Mouse (Mus musculus): ENCODE data around the gene Rab3b.

The Rab3b gene

DNA sequence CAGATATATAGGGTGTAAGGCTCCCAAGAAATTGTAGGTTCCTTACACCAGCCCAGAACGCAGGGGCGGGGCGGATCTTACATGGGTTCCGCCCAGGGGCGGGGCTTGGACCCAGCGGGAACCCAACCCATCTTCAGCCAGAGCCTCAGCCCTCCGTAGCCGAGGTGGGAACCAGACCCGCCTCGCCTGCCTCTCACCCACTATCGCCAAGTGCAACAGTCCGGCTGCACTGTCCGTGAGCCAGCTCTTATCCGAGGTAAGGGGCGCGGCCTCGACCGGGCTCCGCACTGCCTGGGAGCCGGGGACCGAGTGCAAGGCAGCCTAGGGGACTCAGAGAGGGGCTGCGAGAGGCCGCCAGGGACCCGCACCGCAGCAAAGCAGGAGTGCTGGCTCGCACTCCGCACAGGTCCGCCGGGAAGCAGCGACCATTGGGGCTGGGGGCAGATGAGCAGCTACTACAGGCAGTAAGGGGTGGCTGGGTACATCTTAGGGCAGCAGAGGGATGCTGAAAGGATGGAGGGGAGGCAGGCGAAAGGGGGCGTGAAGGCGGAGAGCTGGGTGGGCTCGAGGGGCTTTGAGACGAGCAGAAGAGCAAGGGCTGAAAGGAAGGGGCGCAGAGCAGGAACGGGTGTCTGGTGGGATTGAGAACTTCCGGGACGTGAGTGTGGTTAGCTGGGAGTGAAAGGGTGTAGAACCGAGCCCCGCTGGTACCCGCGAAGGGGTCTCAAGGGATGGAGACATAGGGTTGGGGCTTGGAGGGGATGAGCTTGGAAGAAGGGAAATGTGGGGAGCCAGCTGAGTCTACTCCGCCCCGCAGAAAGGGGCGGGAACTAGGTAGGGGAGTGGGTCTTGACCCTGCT is at the start of gene Rab3b:
TSS of gene Rab3b (plus strand) at position 101 of the 860 bp plus-strand sequence.
- CTCF ChIA-PET: no interaction called here

DNA sequence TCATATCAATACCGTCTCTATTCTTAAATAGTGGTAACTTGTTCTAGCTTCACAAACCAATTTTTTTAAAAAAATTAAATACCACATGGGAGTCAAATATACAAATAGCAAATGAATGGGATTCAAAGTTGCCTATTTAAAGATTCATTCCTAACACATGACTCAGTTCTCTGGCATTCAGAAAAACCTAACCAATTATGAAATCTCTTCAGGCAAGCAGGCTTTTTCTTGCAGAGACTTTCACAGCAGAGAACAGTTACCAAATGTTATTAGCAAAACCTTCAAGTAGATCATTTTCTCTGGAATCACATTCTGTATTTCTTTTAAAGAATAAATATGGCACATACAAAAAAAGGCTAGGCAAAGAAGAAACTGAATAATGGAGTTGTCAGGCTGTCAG is 48.2 kb upstream of the Rab3b start:
- CTCF ChIA-PET: no interaction called here

DNA sequence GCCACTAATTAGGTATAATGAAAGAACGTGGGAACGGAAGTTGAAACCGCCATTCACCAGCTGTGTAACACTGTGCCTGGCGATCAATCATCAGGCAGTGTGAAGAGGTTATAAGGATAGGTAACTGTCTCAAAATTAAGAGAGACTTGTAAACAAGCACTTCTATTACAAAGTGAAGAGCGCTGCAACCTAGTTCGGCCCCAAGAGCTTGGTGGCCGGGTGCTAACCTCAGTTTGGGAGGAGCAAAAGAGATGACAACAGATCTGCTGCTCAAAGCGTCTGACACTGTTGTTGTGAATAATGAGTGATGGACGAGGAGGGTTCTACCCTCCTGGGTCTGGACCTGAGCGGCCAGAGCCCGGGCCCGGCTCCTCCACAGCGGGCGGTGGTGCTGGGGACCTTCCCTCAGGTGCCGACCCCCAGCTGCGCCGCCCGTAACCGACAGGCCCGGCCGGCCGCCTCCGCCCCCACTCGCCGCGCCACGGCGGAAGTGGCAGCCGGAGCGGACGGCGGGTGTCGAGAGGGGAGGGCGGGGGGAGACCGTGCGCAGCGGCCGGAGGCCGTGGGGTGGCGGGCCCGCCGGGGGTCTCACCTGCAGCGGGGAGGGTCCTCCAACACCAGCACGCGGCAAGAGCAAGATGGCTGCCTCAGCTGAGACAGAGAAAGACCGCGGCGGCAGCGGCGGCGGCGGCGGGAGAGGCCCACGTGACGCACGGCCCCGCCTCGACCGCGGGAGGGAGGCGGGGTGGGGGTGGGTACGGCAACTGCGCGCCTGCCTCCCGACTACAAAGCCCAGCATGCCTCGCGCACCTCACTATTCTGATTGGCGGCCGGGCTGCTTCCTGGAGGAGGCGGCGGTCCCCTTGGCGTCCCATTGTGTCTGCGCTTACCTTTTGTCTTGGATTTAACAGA is 45.7 kb upstream of the Rab3b start, which contains the start of gene Btf3l4:
TSS of gene Btf3l4 (minus strand) at position 699 of the 912 bp plus-strand sequence.
- CTCF ChIA-PET: interaction anchor here (0.7 to 1.0 kb wide), 3 partner anchors 25 to 317 kb away, joined by 3 to 5 read pairs (median 4); no protein-coding TSS in a partner anchor

- CTCF ChIA-PET: interaction anchor here (0.7 kb wide), 2 partner anchors 24 to 316 kb away, joined by 4 to 5 read pairs; no protein-coding TSS in a partner anchor
Observed at GRCm38 (mm10) chr4:108833828-108834114, 45.1 kb upstream of the Rab3b start.

DNA sequence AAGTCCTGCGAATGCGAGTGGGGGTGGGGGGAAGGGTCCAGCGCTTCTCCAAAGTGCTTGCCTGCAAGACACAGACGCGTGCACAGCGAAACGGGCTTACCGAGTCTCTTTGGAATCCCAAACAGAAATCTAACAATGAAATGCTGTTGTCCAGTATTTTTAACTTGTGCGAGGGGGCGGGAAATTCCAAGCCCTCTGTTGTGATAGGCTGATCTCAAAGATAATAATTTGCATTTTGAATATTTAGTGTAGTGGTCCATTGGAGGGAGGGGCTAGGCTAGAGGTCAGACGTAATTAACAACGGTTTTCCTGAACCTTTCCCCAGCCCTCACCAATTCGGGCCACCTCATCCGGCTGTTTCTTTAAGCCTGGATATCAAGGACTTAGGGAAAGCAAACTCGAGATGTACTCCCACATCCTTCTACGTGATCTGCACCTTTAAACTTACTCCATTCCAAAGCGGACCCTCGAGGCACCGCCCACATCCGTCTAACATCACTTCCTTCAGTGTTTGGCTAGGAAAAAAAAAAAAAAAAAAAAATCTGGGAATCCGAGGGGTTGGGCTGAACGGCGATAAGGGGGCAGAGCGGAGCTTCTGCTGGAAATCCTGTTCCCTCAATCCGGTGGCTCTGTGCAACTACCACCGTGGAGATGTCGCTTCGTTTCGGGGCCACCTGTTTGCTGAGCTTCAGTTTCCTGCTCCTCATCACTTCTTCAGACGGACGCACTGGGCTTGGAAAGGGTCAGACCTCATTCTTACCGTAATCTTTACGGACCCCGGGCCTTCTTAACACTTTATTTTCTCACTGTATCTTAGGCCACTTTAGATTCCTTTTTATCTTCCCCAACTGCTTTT is 44.5 kb upstream of the Rab3b start, which contains the start of gene Txndc12:
TSS of gene Txndc12 (plus strand) at position 487 of the 856 bp plus-strand sequence.
- CTCF ChIA-PET: interaction anchor here (0.7 kb wide), 2 partner anchors 24 to 315 kb away, joined by 4 to 5 read pairs; no protein-coding TSS in a partner anchor

DNA sequence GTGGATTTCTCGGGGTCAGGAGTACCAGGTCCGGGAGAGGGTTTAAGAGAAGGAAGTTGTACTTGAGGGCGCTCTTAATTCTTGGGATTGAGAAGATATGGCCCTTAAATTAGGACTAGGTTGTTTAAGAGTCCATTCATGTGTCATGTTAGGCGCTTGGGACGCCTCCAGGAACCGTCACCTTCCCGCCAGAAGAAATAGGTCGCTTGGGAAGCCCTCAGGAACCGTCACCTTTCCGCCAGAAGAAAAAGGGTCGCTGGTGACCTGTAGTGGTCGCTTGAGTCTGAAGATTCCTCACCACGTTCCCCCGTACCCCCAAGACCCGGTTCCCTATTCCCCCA is 43.9 kb upstream of the Rab3b start:
- CTCF ChIA-PET: no interaction called here

- CTCF ChIA-PET: no interaction called here
Observed at GRCm38 (mm10) chr4:108835496-108835895, 43.4 kb upstream of the Rab3b start.

- CTCF ChIA-PET: no interaction called here
Observed at GRCm38 (mm10) chr4:108838031-108838430, 40.8 kb upstream of the Rab3b start.

DNA sequence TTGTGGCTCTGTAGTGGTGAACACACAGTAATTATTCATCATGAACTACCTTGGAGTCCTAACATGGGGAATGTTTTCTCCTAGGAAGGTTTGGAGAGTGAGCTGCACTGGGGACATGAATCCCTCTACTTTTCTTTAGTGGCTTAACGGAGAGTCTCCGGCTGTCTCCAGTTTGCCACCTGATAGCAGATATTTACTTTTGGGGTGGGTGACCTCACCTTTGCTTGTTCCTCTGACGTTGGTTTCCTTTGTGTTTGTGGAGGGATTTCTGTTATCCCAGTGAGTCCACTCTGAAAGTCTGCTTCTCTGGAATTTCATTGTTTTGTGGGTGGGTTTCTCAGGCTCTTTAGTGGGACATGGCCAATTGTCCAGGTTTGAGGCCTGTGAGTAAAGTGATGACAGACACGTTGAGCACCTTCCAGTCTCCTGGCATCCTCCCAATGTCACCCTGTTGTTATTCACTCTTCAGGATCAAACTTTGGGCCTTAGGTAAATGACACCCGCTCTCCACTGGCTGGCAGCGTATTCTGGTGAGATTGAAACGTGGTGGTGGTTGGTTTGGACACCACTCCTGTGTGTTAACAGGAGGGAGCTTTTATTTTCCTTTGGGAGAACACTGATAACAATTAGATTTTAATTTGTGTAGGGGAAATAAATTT is 36.8 kb upstream of the Rab3b start:
- CTCF ChIA-PET: no interaction called here

DNA sequence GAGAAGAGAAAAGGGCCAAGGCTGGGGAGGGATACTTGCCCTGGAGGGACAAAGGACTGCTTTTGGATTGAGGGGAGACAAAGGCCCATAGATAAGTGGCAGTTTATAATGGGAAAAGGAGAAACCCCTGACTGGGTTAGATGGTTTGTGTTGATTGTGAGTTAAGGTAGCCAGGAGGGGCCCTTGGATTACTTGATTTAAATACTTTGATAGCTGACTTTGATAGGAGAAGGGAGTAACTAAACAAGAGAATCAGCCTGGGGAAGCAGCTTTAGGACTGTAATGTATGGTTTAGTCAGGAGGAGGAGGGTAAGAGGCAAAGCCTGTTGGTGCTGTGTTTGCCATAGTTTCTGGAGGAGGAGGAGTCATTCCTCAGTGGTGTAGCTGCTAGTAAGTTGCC is 35.5 kb upstream of the Rab3b start:
- CTCF ChIA-PET: no interaction called here

GRCm38 (mm10) chr4:108845824-108846569 is 32.9 kb upstream of the Rab3b start:
- CTCF ChIA-PET: interaction anchor here (0.7 kb wide), 2 partner anchors 66 to 349 kb away, joined by 4 to 5 read pairs; no protein-coding TSS in a partner anchor

DNA sequence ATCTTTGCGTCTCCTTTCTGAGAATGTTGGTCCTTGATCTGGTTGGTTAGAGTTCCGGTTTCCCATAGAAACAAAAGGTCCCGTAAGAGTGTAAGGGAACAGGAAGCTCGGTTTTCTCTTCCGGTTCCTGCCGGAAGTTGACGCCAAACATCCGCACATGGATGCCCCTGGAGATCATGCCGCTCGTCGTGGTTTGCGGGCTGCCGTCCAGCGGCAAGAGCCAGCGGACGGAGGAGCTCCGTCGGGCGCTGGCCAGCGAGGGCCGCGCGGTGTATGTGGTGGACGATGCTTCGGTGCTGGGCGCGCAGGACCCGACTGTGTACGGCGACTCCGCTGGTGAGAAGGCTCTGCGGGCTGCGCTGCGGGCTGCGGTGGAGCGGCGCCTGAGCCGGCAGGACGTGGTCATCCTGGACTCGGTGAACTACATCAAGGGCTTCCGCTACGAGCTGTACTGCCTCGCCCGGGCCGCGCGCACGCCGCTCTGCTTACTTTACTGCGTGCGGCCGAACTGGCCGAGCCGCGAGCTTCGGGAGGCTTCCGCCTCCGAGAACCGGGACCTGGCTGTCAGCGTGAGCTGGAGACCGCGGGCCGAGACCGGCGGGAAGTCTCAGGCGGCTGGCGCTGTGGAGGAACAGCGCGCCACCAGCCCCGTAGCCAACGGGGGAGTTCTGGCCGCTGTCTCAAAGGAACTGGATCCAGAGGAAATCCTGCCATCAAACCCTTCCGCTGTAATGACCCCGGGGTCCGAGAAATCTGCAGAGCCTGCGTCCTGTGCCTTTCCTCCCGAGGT is 31.0 kb upstream of the Rab3b start, which contains the start of gene Kti12:
TSS of gene Kti12 (plus strand) at position 71 of the 790 bp plus-strand sequence.
- CTCF ChIA-PET: interaction anchor here (1.1 kb wide), 1 partner anchor 9 kb away, joined by 3 read pairs; no protein-coding TSS in a partner anchor

DNA sequence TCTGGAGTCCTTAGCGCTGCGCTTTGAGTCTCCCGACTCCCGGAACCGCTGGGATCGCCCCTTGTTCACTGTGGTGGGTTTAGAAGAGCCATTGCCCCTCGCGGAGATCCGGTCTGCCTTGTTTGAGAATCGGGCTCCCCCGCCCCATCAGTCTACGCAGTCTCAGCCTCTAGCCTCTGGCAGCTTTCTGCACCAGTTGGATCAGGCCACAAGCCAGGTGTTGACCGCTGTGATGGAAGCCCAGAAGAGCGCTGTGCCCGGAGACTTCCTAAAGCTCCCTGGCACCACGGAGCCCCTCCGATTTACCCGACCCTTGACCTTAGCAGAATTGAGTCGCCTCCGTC is 30.4 kb upstream of the Rab3b start, which contains the start of gene A730015C16Rik:
TSS of gene A730015C16Rik (minus strand) at position 115 of the 344 bp plus-strand sequence.
- CTCF ChIA-PET: interaction anchor here (0.9 to 1.1 kb wide), 2 partner anchors 8 to 1115 kb away, joined by 3 to 7 read pairs; no protein-coding TSS in a partner anchor

DNA sequence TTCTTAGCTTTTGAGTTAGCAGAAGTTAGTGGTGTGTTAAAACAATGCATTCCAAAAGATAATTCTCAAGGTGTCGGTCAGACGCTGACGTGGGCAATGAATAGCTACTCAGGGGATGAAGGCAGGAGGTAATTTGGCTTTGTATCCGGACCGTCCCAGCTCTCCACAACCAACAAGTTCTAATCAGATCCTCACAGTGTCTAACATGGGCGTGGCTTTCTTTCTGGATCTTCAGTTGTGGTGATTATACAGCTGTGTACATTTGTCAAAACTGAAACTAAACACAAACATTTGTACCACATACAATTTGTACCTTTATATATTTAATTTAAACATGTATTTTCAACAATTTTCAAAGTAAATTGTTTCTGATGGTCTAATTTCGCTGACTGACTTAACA is 12.1 kb upstream of the Rab3b start:
- CTCF ChIA-PET: no interaction called here

DNA sequence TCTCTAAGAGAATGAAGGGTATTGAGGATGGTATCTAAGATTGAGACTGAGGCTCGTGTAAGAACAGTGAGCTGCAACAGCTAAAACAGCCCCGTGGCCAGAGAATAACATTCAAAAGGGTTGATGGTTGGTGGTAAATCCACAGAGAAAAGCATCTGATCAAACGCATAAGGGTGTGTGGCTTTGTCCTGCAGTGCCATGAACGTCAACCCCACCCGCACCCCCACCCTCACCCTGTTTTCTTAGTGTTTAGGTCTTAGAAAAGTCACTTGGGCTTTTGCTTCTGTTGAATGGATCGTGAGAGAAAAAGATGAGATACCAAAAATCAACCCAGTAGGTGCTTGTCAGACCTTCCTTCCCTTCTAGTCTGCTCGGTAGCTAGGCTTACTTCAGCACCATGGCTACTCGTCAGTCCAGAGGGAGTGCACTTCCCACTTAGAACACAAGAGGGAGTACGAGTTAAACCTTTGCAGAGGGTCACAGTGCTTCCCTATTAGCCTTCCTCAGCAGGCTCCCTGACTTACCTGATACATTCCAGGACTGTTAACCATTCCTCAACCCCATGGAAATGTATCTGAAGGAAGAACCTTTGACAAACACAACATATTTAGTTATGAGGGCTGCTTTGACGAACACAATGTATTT is 9.0 kb upstream of the Rab3b start:
- CTCF ChIA-PET: no interaction called here

DNA sequence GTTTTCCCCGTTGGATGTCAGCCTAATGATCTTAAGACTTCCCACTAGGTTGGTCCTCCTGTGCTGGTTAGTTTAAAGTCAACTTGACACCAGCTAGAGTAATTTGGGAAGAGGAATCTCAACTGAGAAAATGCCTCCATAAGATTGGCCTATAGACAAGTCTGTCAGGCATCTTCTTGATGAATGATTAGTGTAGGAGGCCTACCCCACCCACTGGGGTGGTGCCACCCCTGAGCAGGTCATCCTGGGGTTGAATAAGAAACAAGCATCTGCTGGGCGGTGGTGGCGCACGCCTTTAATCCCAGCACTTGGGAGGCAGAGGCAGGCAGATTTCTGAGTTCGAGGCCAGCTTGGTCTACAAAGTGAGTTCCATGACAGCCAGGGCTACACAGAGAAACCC is 5.1 kb upstream of the Rab3b start:
- CTCF ChIA-PET: no interaction called here

- CTCF ChIA-PET: no interaction called here
Observed at GRCm38 (mm10) chr4:108877901-108878300, 962 bp upstream of the Rab3b start.

GRCm38 (mm10) chr4:108883815-108884214 is 5.0 kb downstream of the Rab3b start:
- CTCF ChIA-PET: no interaction called here

- CTCF ChIA-PET: no interaction called here
Observed at GRCm38 (mm10) chr4:108887456-108887855, 8.6 kb downstream of the Rab3b start.

Measured in spleen, embryonic (tissue).